Mouse (Mus musculus): ENCODE data around the gene Cxcl17.
"Not testable (repeated sequence)": the region's sequence is repeated elsewhere in the genome, so short reads cannot be mapped to it uniquely, and the experiment has no call there.

GRCm38 (mm10) chr7:25461336-25462032 is 48.8 kb upstream of the Cxcl17 start:
- not testable (repeated sequence) for TF ChIP-seq CTCF, EP300 (IDR thresholded peaks at IDR 0.05; ENCODE audit: low read depth)
